Mouse (Mus musculus) heart, postnatal 25 days (tissue): Measurements from ENCODE around the gene Lin54. TPM values are rescaled to one million over a fixed set of nuclear protein-coding genes. Genes with fewer than 3 reads are reported as not detected.

Experiments
- DNase-seq: peaks from one replicate; pipeline ENCODE4 v3.0.0; 2022; ENCODE audit warnings: low spot score
- intact Hi-C: fragments of 180-260 bp; cut with DNase I; formaldehyde crosslinking; loops from one replicate; pipeline ENCODE4 v1.15.1; 2025
- total RNA-seq, 2 experiments: library from RNA; stranded (reverse); gene quantifications; 2 replicates each; pipeline ENCODE4 v1.2.3; 2021

Gene Lin54
- total RNA-seq, 2 experiments from 2014 or later, result 8.2 to 9.4 TPM

DNA sequence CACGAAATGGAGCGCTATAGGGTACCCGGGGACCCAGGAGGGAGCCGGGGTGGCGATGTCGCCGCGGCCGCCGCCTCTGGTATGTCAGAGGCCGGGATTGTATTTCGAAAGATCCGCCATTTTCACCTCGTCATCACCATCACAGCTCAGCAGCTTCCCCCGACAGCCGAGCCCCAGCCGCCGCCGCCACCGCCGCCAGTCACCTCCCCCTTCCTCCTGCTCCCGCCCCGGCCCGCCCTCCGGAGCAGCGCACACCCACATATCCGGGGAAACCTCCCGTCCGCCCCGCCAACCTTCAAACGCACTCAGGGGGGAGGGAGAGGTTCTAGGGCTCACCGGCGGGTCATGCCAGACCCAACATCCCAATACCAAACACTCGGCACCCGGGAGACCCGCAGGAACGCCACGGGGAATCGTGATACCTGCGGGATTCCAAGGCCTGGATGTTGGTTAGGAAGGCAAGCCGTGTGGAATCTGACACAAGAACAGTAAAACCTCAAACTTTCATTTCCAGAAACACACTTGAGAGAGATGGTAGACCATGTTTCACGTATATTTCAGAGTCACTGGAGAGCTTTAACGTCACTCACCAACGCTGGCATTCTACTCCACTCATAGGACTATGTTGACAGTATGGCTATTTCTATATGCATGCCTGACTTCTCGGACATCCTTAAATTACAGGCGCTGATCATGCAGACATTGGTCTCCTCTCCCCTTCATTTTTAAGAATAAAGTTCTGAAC, 1.8 kb downstream of the Lin54 start:
- intact Hi-C loops, result loop anchor here (2.0 to 5.0 kb wide), 2 partner anchors 20 to 66 kb away; partner anchors contain the start of gene Cops4
- peak; percentile 60 for DNase-seq

DNA sequence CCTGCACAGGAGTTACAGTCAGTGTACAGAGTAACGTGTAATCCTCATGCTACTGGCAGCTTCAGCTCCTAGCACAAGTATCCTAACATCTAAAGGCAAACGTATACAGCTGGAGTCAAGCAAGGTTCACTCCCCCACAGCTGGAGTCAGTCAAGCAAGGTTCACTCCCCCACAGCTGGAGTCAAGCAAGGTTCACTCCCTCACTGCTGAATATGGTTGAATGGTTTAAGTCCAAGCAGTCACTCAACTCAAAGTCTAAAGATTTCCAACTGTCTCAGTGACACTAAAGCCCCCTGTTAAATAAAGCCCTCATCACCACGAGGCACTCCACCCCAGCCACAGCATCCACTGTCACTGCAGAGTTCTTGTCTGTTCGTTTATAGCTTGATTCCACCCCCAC, 8.7 kb downstream of the Lin54 start:
- intact Hi-C loops, result no loop called here
- no peak for DNase-seq

DNA sequence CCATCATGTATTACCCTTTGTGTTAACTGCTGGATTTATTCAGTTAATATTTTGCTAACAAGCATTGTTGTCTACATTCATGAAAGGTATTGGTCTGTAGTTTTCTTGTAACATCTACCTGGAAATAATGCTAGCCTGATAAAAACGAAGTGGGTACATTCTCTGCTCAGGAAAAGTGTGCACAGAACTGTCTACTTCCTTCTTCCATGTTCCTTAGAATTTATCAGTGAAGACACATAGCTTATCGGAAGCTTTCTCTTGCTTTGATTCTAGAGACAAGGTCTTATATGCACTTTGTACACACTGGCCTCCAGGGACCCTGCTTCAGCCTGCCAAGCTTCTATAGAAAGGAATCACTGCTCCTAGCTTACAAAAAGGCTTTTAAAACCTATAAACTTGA, 11.1 kb downstream of the Lin54 start:
- DNase-seq, result no peak
- intact Hi-C loops, result no loop called here

DNA sequence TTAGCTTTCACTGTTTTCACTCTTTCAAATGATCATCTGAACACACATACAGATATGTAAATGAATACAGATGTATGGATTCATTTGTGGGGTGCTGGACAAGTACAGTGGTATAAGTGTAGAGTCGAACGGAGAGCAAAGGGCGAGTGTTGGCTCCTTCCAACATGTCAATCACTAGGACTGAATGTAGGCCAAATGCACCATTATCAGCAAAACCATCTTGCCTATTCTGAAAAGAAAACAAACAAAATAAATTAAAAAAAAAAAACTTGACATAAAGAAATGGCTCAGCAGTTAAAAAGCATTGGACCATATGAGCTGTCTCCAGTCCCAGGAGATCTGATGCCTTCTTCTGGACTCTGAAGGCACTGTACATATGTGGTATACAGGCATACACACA, 12.2 kb downstream of the Lin54 start:
- no peak for DNase-seq
- intact Hi-C loops, result no loop called here

DNA sequence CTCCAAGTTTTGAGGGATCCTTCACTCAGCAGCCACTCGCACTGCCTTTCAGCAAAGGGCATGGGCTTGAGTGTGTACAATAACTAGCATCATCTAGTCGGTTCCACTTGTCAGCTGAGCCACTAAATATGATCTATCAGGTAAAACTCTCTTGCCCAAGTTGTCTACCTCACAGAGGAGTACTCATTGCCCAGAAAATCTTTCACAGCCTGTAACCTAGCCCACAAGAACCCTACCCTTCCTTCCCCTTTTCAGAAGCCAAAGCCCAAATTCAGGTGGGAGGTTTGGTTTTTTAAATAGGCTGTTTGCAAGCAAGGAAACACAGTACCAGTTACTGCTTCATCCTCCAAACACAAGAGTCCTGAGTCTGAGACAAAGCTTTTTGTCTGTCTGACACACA, 13.3 kb downstream of the Lin54 start:
- intact Hi-C loops, result no loop called here
- DNase-seq, result no peak

DNA sequence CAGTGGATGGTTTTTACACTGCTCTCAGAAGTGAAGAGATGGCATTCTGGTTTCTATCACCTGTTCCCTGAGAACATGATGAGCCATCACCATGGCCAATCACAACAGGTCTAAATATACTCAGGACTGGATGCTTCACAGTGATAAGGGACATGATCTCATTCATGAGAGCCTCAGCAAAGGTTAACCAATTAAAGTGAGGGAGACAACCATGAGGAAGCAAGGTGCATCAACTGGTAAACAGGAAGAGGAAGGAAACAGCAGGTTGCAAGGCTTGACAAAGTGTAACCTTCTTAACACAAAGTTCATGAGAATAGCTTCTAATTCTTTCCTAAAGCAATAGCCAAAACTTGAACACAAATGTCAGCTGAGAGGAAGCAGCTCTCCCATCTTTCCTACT, 16.9 kb downstream of the Lin54 start:
- intact Hi-C loops, result no loop called here
- DNase-seq, result no peak

DNA sequence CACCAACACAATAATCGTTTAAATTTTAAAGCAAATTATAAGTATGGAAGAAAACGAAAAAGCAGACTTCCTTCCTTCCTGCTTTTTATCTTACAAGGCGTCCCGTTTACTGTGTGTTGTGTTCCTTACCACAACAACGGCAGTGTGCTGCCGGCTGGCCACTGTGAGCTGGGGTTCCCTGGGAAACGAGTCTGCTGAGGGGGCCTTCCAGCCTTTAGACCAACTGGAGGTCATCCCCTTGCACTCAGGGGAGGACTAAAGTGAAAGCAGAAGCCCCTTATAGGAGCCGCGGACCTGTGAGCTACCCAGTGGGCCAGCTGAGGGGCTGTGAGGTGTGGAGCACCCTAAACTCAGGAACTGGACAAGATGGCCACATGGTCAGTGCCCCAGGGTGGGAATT, 22.8 kb downstream of the Lin54 start:
- no peak for DNase-seq
- intact Hi-C loops, result no loop called here

DNA sequence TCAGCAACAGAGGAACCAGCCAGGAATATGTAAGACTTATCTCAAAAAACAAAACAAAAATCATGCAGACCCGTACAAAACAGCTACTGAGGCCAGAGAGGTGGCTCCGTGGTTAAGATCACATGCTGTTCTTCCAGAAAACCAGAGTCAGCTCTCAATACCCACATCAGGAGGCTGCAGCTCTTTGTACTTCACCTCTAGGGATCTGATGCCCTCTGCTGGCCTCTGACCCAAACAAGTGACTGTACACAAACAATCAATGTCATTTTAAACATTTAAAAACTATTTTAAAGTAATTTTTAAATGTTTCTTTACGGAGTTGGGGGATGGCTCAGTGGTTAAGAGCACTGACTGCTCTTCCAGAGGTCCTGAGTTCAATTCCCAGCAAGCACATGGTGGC, 24.1 kb downstream of the Lin54 start:
- DNase-seq, result no peak
- intact Hi-C loops, result no loop called here

DNA sequence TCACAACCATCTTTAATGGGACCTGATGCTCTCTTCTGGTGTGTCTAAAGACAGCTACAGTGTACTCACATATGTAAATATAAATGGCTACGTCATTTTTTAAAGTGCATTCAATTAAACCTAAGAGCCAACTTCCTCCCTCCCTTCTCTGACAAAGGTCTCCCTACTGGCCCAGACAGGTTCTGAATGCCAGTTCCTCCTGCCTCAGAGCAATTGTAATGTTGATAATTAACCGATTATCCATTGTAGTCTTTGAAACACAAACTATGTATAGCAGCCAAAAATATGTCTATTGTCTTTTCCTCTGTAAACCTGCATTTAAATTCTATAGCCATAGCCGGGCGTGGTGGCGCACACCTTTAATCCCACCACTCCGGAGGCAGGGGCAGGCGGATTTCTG, 33.1 kb downstream of the Lin54 start:
- intact Hi-C loops, result no loop called here
- no peak for DNase-seq

DNA sequence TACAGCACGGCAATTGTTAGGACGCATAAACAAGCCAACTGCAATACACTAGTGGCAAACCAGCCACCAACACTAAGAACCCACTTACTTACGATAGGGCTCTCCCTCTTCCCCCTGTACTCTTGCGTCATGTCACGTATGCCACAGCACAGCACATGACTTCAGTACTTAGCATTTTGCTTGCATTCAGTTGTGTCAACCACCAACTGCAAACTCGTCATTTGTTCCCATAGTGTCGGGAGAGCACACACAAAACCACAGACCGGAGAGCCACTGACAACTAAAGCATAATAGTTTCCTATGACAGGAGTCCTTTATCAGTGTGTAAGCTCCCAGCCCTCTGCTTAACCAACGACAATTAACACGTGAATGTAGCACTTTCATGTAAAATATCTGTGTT, 33.8 kb downstream of the Lin54 start:
- DNase-seq, result no peak
- intact Hi-C loops, result no loop called here

DNA sequence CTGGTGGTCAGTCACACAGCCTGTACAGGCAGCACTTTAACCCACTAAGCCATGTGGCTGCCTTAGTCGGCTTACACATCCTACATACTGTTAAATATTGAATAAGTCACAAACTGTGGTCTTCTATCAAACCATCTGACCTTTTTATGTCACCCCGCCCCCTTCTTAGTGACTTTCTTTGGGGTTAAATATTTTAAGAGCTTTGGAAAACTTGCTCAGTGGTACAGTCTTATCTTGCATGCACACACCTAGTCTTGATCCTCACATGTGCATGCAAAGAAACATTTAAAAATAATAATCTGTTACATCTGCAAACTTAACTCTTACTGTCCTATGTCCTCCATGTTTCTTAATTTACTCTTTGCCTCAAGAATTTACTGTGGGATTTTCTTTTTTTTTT, 38.1 kb downstream of the Lin54 start:
- intact Hi-C loops, result no loop called here
- DNase-seq, result no peak

DNA sequence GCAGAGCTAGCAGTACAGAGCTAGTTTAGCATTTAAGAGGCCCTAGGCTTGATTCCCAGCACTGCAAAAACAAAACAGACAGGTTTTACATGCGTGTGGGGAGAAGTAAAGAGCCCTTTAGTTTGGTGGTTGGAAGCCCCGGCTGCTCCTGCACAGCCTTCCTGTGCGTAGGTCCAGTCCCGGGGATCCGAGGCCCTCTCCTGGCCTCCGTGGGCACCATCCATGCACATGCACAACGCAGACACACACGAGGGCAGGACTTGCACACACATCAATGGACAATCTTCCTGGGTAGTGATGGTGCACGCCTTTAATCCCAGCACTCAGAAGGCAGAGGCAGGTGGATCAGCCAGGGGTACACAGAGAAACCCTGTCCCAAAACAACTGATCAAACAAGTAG, 38.9 kb downstream of the Lin54 start:
- intact Hi-C loops, result no loop called here
- DNase-seq, result no peak

DNA sequence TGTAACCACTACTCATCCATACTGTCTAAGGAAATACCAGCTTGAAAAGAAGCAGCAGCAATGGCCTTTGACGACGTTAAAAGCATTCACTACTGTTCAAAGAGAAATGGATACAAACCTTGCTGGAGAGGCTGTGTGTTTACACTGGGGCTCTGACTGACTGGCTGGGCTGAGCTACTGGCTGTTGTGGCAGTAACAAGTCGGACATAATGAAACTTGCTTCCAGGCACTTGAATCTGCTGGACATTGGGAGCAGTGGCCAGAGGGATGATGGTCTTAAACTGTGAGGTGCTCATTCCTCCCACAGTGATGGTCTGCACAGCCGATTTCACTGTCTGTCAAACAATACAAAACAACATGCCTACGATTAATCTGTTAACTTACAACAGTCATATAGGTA, 41.0 kb downstream of the Lin54 start:
- no peak for DNase-seq

DNA sequence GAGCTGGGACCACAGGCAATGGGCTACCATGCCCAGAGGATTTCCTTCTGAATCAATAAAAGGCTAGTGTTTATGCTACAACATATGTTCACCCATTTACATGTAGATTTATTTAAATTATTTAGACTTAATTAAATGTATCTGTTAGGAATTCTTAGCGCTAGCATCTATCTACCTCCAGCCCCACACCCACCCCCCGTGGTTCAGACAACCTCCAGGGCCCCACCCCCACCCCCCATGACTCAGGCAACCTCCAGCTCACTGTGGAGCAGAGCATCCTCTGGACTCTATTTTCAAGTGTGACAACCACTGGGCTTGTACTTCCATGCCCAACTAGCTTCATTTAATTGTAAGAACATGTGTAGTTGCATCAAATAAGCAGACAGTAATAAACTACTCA, 48.6 kb downstream of the Lin54 start:
- intact Hi-C loops, result no loop called here

More for the DNA sequence above, 41.0 kb downstream of the Lin54 start:
- intact Hi-C loops, result no loop called here

DNA sequence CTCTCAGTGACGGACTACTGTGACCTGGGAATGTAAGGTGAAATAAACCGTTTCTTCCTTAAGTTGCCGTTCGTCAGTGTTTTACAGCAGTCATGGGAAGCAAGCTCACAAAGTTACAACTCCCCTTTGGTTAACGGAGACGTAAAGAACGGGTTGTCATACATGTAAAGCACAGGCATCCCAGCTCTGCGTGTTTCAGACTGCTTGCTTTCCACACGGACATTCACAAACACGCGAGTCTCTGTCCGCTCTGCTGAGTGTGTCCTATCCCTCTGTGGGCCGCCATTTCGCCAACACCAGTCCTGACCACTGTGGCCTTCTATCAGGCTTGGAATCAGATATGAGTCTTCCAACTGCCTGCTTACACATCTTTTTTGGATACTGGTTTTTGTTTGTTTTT, 61.6 kb downstream of the Lin54 start:
- intact Hi-C loops, result no loop called here
- DNase-seq, result no peak

More for the DNA sequence above, 48.6 kb downstream of the Lin54 start:
- DNase-seq, result no peak

DNA sequence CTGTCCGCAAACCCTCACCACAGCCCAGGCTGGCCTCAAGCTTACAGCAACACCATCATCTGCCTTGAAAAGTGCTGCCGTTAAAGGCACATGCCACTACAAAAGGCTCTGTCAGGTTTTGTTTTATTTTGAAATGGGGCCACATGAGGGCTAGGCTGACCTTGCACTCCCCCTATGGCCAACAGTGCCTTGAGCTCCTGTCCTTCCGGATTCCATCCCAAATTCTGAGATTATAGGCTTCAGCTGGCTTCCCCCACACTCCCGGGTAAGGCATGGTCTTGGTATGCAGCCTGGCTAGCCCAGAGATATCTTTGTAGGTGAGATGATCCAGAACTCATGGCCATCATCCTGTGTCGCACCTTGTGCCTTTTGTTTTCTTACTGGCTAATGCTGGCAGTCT, 62.5 kb downstream of the Lin54 start:
- intact Hi-C loops, result no loop called here
- no peak for DNase-seq

DNA sequence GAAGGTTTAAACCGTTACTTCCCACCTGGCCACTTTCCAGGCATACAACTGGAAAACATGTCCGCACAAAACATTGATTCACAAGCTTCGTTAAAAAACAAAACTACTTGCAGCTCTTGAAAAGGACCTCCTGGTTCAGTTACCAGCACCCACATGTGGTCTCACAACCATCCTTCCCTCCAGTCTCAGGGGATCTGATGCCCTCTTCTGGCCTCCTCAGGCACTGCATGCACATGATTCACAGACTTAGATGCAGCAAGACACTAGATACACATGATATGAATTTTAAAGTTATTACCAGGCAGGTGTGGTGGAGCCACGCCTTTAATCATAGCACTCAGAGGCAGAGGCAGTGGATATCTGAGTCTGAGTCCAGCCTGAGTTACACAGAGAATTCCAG, 63.4 kb downstream of the Lin54 start:
- intact Hi-C loops, result no loop called here
- DNase-seq, result no peak

DNA sequence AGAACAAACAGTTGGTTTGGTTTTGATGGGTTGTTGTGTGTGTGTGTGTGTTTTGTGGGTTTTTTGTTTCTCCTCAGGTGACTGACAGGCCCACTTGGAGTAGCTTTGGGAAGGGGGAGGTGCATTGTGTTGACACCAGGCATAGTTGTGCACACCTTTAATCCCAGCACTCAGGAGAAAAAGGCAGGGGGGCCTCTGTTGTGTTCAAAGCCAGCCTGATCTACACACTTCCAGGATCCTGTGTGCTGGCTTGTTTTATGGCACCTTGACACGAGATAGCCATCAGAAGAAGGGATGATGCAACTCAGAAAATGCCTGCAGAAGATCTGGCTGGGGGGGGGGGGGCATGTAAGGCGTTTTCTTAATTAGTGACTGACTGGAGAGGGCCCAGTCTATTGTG, 69.5 kb downstream of the Lin54 start:
- intact Hi-C loops, result loop anchor here (5.0 kb wide), 1 partner anchor 66 kb away; no protein-coding TSS in a partner anchor
- DNase-seq, result no peak

DNA sequence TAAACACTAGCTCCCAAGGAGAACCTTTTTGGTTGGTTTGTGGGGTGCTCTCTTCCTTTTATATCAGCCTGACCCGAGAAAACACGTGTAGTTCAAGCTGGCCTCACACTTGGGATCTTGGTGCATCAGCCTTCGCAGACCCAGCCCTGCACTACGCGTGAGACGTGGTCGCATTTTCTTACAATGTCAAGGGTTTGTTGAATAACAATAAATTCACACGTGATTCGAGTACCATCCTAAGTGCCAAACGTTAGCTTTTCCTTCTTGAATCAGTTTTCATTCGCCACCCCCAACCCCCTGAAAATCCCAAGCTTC, 70.4 kb downstream of the Lin54 start:
- no peak for DNase-seq
- intact Hi-C loops, result loop anchor here (5.0 kb wide), 1 partner anchor 67 kb away; no protein-coding TSS in a partner anchor

DNA sequence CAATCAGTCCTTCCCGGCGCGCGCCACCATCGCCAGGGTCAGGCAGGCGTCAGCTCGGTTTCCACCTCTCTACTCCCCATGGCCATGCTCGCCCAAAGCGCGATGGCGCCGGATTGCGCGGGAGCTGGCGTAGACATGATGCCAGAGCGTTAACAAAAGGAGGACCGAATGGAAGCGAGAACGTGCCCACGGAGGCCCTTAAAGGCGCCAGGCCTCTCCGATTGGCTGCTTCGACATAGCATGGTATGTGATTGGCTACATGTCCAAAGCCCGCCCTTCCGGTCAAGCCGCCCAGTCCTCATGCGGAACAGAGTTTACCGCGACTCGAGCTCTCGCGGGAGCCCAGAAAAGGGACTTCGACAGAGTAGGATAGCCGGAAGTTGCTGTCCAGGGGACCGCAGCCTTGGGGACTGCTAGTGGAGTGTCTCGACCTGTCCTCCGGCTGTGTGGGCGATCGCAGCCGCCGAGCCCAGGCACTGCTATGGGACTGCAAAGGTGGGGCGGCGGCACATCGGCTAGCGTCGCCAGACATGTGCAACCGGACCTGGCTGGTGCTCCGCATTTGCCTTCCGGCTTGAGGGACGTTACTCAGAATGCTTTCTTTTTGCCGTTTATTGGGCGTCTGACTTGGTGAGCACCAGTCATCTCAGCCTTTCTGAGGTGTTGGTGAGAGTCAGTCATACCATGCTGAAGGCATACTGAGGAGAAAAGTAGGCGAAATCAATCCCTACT, 70.9 kb downstream of the Lin54 start:
- peak; percentile 92 for DNase-seq
- intact Hi-C loops, result loop anchor here (5.0 to 10.0 kb wide), 3 partner anchors 68 to 455 kb away; partner anchors contain the start of genes 4930524J08Rik, Cops4 and Hnrnpd

DNA sequence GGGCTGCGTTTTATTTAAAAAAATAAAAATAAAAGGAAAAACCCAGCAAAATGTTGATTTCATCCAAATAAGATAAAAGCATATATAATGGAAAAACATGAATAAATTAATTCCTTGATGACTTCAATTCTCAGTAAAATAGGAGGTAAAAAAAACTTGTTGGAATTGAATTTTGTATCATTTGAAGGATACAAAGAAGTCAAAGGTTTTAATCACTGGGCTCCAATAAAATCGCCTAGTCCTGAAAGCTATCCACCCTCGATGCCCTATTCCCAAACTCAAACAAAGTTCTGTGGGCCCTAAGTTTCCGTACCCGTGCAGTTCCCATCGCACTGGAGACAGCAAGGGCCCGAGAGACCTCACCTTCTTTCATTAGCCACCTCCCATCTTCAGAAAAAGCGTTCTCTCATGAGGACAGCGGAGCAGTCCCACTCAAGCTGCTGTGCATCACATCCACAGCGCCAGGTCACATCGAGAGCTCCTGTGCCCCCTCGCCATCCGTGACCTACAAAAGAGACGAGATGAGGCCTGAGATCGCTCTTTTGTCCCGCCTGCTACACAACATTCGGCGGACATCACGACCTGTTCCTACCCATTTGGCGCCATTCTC, 71.6 kb downstream of the Lin54 start:
- no peak for DNase-seq
- intact Hi-C loops, result loop anchor here (5.0 to 10.0 kb wide), 2 partner anchors 88 to 454 kb away; partner anchors contain the start of genes 4930524J08Rik, Cops4 and Hnrnpd
